In genomic region chr11:69600098-69600497, GRCm38 (mm10) we compare ENCODE assay signal across 8 mouse cellular contexts. TPM values are rescaled to one million over a fixed set of nuclear protein-coding genes. Genes with fewer than 3 reads are reported as not detected.
DNase-seq lines count a peak whose midpoint lies in the region; ATAC-seq lines count a peak whose summit lies in the region.

No protein-coding gene starts in this region.

- H3K27me3 ChIP-seq in intestine, embryonic 14.5 days (replicated peaks; ENCODE audit: control insufficient read depth, insufficient read depth, low read length) = 0 out of 2 replicates have a peak, but pooled peaks cover 8% of the 10 kb centered on the region
- H3K27me3 ChIP-seq in midbrain, embryonic 15.5 days (replicated peaks) = no peaks in the 10 kb centered on the region

- peak; percentile 31 for DNase-seq in Muller cell, postnatal 12 days (ENCODE audit: inconsistent ontology term)
- peak; percentile 53 to 71 for DNase-seq in cerebellum, postnatal 4 days (ENCODE audit: low spot score in 2 of 2)
- DNase-seq in gastrocnemius, postnatal 10 days = peak; percentile 58
- DNase-seq in intestine, embryonic 14.5 days (ENCODE audit: low spot score) = peak; percentile 75
- peak; percentile 58 to 77 for DNase-seq in left cerebral cortex, postnatal 25 days (ENCODE audit: low spot score in 2 of 2)
- DNase-seq in testis, postnatal 10 days (ENCODE audit: low spot score) = peak; percentile 93
- DNase-seq in thymus, postnatal 4 days = no peak

- H3K4me1 ChIP-seq in intestine, embryonic 14.5 days (replicated peaks; ENCODE audit: control insufficient read depth, insufficient read depth, low read length) = peaks cover 41% of the 10 kb centered on the region
- H3K4me1 ChIP-seq in midbrain, embryonic 15.5 days = peaks cover 34% of the 10 kb centered on the region

- H3K36me3 ChIP-seq in intestine, embryonic 14.5 days (ENCODE audit: control insufficient read depth, insufficient read depth, low read length) = no peaks in the 10 kb centered on the region
- peaks cover 10% of the 10 kb centered on the region; the same call in 1 of the 2 replicates for H3K36me3 ChIP-seq in midbrain, embryonic 15.5 days (replicated peaks)

- intact Hi-C loops in left cerebral cortex, postnatal 25 days (cut with DNase I) = no loop called here

- peak overlapping the region; percentile 18 for H3K4me2 ChIP-seq in intestine, embryonic 14.5 days (ENCODE audit: low read length)
- H3K4me2 ChIP-seq in midbrain, embryonic 15.5 days = no peak overlapping the region

- H3K9me3 ChIP-seq in intestine, embryonic 14.5 days (ENCODE audit: control insufficient read depth, low read length) = no peaks in the 10 kb centered on the region
- H3K9me3 ChIP-seq in midbrain, embryonic 15.5 days = no peaks in the 10 kb centered on the region

- H3K27ac ChIP-seq in intestine, embryonic 14.5 days (ENCODE audit: low read depth) = peak overlapping the region; percentile 70; the same call in 1 of the 2 replicates
- H3K27ac ChIP-seq in midbrain, embryonic 15.5 days = peak overlapping the region; percentile 45; the same call in 1 of the 2 replicates

- ATAC-seq in intestine, embryonic 14.5 days (replicated peaks; ENCODE audit: low FRiP score, low TSS enrichment, low read depth) = no peak; the same call in 1 of the 2 replicates
- ATAC-seq in midbrain, embryonic 15.5 days (replicated peaks) = no peak

- H3K4me3 ChIP-seq in intestine, embryonic 14.5 days (ENCODE audit: low read depth, low read length) = no peak overlapping the region
- no peak overlapping the region for H3K4me3 ChIP-seq in midbrain, embryonic 15.5 days

- no peak overlapping the region for H3K9ac ChIP-seq in intestine, embryonic 14.5 days (ENCODE audit: low read length)
- H3K9ac ChIP-seq in midbrain, embryonic 15.5 days = no peak overlapping the region

- WGBS in intestine, embryonic 14.5 days = 10% methylated on average over 6 of the region's 6 CpGs
- 7% methylated on average over 6 of the region's 6 CpGs for WGBS in midbrain, embryonic 15.5 days

RNA-seq across cellular contexts. Expression of gene Atp1b2, which starts 5.6 kb away (rescaled TPM):
- 100 to 1,000 TPM; 351 to 394 TPM for total RNA-seq in gastrocnemius, postnatal 10 days (2021)
- 7.3 and 8.2 TPM in 2 replicates for polyA plus RNA-seq in intestine, embryonic 14.5 days (2014; fragmentation: Nextera tagmentation; extraction: Ambion mirVana)
- 100 to 1,000 TPM; 403 to 438 TPM for total RNA-seq in left cerebral cortex, postnatal 25 days (2021)
- polyA plus RNA-seq in midbrain, embryonic 15.5 days (2015; fragmentation: Nextera tagmentation; extraction: Ambion mirVana) = 60.0 and 60.9 TPM in 2 replicates

RNA-seq across cellular contexts. Expression of gene Shbg, which starts 17.6 kb away (rescaled TPM):
- total RNA-seq in gastrocnemius, postnatal 10 days (2021) = under 1 TPM in 1 of 2 experiments, not detected in 1; 0.54 TPM
- not detected in 2 replicates for polyA plus RNA-seq in intestine, embryonic 14.5 days (2014; fragmentation: Nextera tagmentation; extraction: Ambion mirVana)
- not detected for total RNA-seq in left cerebral cortex, postnatal 25 days (2021)
- not detected in 2 replicates for polyA plus RNA-seq in midbrain, embryonic 15.5 days (2015; fragmentation: Nextera tagmentation; extraction: Ambion mirVana)

RNA-seq across cellular contexts. Expression of gene Trp53, which starts 19.9 kb away (rescaled TPM):
- total RNA-seq in gastrocnemius, postnatal 10 days (2021) = 10 to 100 TPM; 30.9 to 41.2 TPM
- polyA plus RNA-seq in intestine, embryonic 14.5 days (2014; fragmentation: Nextera tagmentation; extraction: Ambion mirVana) = 176 and 192 TPM in 2 replicates
- total RNA-seq in left cerebral cortex, postnatal 25 days (2021) = 10 to 100 TPM; 18.7 to 21.1 TPM
- polyA plus RNA-seq in midbrain, embryonic 15.5 days (2015; fragmentation: Nextera tagmentation; extraction: Ambion mirVana) = 60.4 and 70.1 TPM in 2 replicates

RNA-seq across cellular contexts. Expression of gene Wrap53, which starts 20.0 kb away (rescaled TPM):
- total RNA-seq in gastrocnemius, postnatal 10 days (2021) = 1 to 10 TPM; 4.3 to 5.5 TPM
- polyA plus RNA-seq in intestine, embryonic 14.5 days (2014; fragmentation: Nextera tagmentation; extraction: Ambion mirVana) = 26.8 and 31.8 TPM in 2 replicates
- 10 to 100 TPM; 10.1 to 10.4 TPM for total RNA-seq in left cerebral cortex, postnatal 25 days (2021)
- polyA plus RNA-seq in midbrain, embryonic 15.5 days (2015; fragmentation: Nextera tagmentation; extraction: Ambion mirVana) = 21.4 and 23.2 TPM in 2 replicates

RNA-seq across cellular contexts. Expression of gene Sat2, which starts 21.7 kb away (rescaled TPM):
- 1 to 10 TPM; 5.6 to 5.7 TPM for total RNA-seq in gastrocnemius, postnatal 10 days (2021)
- 16.8 and 18.1 TPM in 2 replicates for polyA plus RNA-seq in intestine, embryonic 14.5 days (2014; fragmentation: Nextera tagmentation; extraction: Ambion mirVana)
- total RNA-seq in left cerebral cortex, postnatal 25 days (2021) = 1 to 10 TPM; 7.4 to 7.7 TPM
- polyA plus RNA-seq in midbrain, embryonic 15.5 days (2015; fragmentation: Nextera tagmentation; extraction: Ambion mirVana) = 23.5 and 24.9 TPM in 2 replicates
